ENCODE assay signal across 9 mouse cellular contexts in the genomic region with DNA sequence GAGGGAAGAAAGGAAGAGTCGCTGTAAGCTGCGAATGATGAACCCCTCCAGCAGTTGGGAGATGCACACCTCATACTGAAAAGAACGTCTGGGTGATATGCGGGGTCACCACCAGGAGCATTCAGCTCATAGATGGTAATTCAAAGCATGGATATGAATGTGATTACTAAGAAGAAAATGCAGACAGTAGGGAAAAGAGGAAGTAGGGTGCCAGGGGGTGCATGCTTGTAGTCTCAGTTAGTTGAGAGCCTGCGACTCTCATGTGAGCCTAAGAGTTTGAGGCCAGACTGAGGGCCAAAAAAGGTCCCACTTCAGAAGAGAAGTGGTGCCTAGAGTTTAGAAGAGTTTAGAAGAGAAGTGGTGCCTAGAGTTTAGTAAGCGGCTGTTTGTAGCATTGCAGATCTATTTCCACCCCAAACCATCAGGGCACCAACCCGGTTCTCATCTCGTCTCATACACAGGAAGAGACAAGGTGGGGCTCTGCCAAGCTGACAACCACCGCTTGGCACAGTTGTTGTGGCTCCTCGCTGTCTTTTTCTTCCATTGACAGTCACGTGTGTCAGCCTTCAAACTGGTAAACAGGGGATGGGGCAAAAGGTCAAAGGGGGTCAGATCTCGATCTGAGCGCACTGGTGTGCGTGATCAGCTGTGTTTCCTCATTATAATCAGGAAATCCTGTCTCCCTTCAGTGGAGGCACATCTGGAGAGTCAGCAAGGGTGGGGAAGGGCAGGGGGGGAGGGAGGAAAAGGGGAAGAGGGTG. TPM values are rescaled to one million over a fixed set of nuclear protein-coding genes. Genes with fewer than 3 reads are reported as not detected.
DNase-seq lines count a peak whose midpoint lies in the region; ATAC-seq and TF ChIP-seq lines count a peak whose summit lies in the region.
"Had no signal": no experiment of that assay in that cellular context is flagged by ENCODE, and none has a peak within 500 bp of the region (broad histone marks: within the 10 kb centered on the region; RNA-seq: fewer than 3 reads in every experiment).

No protein-coding gene starts in this region.

- peak overlapping the region; percentile 77 for H3K27ac ChIP-seq in liver, postnatal 0 days (ENCODE audit: low read depth)
- no peak overlapping the region for H3K27ac ChIP-seq in forebrain, embryonic 12.5 days
- H3K27ac ChIP-seq: stomach, embryonic 15.5 days had no signal

- DNase-seq in liver, postnatal 0 days: peak; percentile 44
- DNase-seq in spleen, postnatal 14 days (ENCODE audit: low spot score in 2 of 2): peak; percentile 25 to 34
- no peak for DNase-seq in right cerebral cortex, postnatal 10 days (ENCODE audit: low spot score in 2 of 2)
- no peak for DNase-seq in MN1 (ENCODE audit: low spot score)
- DNase-seq in left cerebral cortex, adult 11 months (ENCODE audit: low spot score): no peak

- H3K9me3 ChIP-seq in liver, postnatal 0 days (ENCODE audit: low read length): no peaks in the 10 kb centered on the region
- H3K9me3 ChIP-seq in forebrain, embryonic 12.5 days: no peaks in the 10 kb centered on the region
- H3K9me3 ChIP-seq: stomach, embryonic 15.5 days had no signal

- peaks cover 8% of the 10 kb centered on the region for H3K4me1 ChIP-seq in liver, postnatal 0 days (ENCODE audit: insufficient read depth)
- H3K4me1 ChIP-seq in forebrain, embryonic 12.5 days: no peaks in the 10 kb centered on the region
- H3K4me1 ChIP-seq: stomach, embryonic 15.5 days had no signal

- peak; percentile 6; the same call in 1 of the 2 replicates for TF ChIP-seq CTCF in liver, postnatal 0 days (IDR thresholded peaks at IDR 0.05; ENCODE audit: low read depth)

- H3K27me3 ChIP-seq in liver, postnatal 0 days (ENCODE audit: insufficient read depth, low read length): no peaks in the 10 kb centered on the region
- no peaks in the 10 kb centered on the region for H3K27me3 ChIP-seq in forebrain, embryonic 12.5 days
- H3K27me3 ChIP-seq: stomach, embryonic 15.5 days had no signal

- H3K36me3 ChIP-seq in liver, postnatal 0 days (replicated peaks; ENCODE audit: insufficient read depth, low read length): no peaks in the 10 kb centered on the region
- no peaks in the 10 kb centered on the region for H3K36me3 ChIP-seq in forebrain, embryonic 12.5 days (replicated peaks)
- H3K36me3 ChIP-seq: stomach, embryonic 15.5 days had no signal

- WGBS in liver, postnatal 0 days (ENCODE audit: insufficient replicate concordance): 26% methylated on average over 14 of the region's 14 CpGs
- WGBS in forebrain, embryonic 12.5 days: 81% methylated on average over 14 of the region's 14 CpGs

- H3K4me3 ChIP-seq in liver, postnatal 0 days (ENCODE audit: low read depth, low read length): no peak overlapping the region
- H3K4me3 ChIP-seq in forebrain, embryonic 12.5 days (replicated peaks): no peak overlapping the region
- H3K4me3 ChIP-seq: stomach, embryonic 15.5 days had no signal

- H3K9ac ChIP-seq in liver, postnatal 0 days (replicated peaks): no peak overlapping the region
- no peak overlapping the region for H3K9ac ChIP-seq in forebrain, embryonic 12.5 days
- H3K9ac ChIP-seq: stomach, embryonic 15.5 days had no signal

- H3K4me2 ChIP-seq in liver, postnatal 0 days (ENCODE audit: low read depth, low read length): peak overlapping the region; percentile 38
- no peak overlapping the region for H3K4me2 ChIP-seq in forebrain, embryonic 12.5 days
- H3K4me2 ChIP-seq: stomach, embryonic 15.5 days had no signal

- peak; percentile 94 for ATAC-seq in activated CD4-positive, CD25-positive, alpha-beta regulatory T cell, adult 4 months
- ATAC-seq in granulocyte monocyte progenitor cell, adult 5-6 weeks (replicated peaks; ENCODE audit: poor library complexity, severe bottlenecking): peak; percentile 84
- peak; percentile 76 for ATAC-seq in liver, postnatal 0 days
- no peak for ATAC-seq in forebrain, embryonic 12.5 days (ENCODE audit: low FRiP score)

- TF ChIP-seq EP300 in liver, postnatal 0 days (IDR thresholded peaks at IDR 0.05; ENCODE audit: low read depth): no peak

RNA-seq across cellular contexts. Expression of a gene that starts 32.4 kb away (rescaled TPM):
- polyA plus RNA-seq in activated CD4-positive, CD25-positive, alpha-beta regulatory T cell, adult 4 months (2017; shearing (Covaris generic)): 100 to 1,000 TPM; 192 to 215 TPM
- total RNA-seq in granulocyte monocyte progenitor cell, adult 5-6 weeks (2014; fragmentation: Nextera tagmentation): 0.77 and 1.6 TPM in 2 replicates
- 0.26 and 1.0 TPM in 2 replicates for total RNA-seq in granulocyte monocyte progenitor cell, adult 5-6 weeks (2017)
- polyA plus RNA-seq in liver, postnatal 0 days (2015; fragmentation: Nextera tagmentation; extraction: Ambion mirVana): 10.3 and 11.1 TPM in 2 replicates
- 31.1 and 31.9 TPM in 2 replicates for polyA plus RNA-seq in forebrain, embryonic 12.5 days (2016; fragmentation: Nextera tagmentation; extraction: Ambion mirVana)

Comparison
In these comparisons a context has a peak if more than half of its experiments do, and no peak if none do; other contexts are left out.
1. DNase-seq: peak in liver, postnatal 0 days (single experiment) and spleen, postnatal 14 days (2 of 2); none in right cerebral cortex, postnatal 10 days (0 of 2), MN1 (single experiment) and left cerebral cortex, adult 11 months (single experiment).